In the genomic region with DNA sequence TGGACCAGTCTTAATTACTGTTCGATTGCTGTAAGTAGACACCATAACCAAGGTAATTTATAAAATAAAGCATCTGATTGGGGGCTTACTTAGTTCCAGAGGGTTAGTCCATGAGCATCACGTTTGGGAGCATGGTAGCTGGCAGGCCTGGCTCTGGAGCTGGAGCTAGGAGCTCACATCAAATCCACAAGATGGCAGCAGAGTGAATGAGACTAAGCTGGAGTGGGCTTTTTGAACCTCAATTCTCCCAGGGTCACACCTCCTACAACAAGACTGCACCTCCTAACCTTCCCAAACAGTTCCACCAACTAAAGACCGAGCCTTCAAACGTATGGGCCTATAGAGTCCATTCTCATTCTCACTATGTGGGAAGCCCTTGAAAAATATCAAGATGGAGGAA, we compare ENCODE assay signal across 9 mouse cellular contexts.
DNase-seq lines count a peak whose midpoint lies in the region; ATAC-seq and TF ChIP-seq lines count a peak whose summit lies in the region.
"Had no signal": no experiment of that assay in that cellular context is flagged by ENCODE, and none has a peak within 500 bp of the region (broad histone marks: within the 10 kb centered on the region; RNA-seq: fewer than 3 reads in every experiment).

No protein-coding gene starts in this region.

- H3K27ac ChIP-seq in hindbrain, postnatal 0 days: no peak overlapping the region
- no peak overlapping the region for H3K27ac ChIP-seq in hindbrain, embryonic 10.5 days
- no peak overlapping the region for H3K27ac ChIP-seq in midbrain, postnatal 0 days (ENCODE audit: low read depth, low read length)
- no peak overlapping the region for H3K27ac ChIP-seq in midbrain, embryonic 13.5 days
- H3K27ac ChIP-seq: embryonic facial prominence, embryonic 12.5 days had no signal

- no peaks in the 10 kb centered on the region for H3K9me3 ChIP-seq in hindbrain, postnatal 0 days (ENCODE audit: low read length)
- H3K9me3 ChIP-seq in hindbrain, embryonic 10.5 days: no peaks in the 10 kb centered on the region
- no peaks in the 10 kb centered on the region for H3K9me3 ChIP-seq in midbrain, postnatal 0 days (ENCODE audit: low read length)
- no peaks in the 10 kb centered on the region for H3K9me3 ChIP-seq in midbrain, embryonic 13.5 days
- H3K9me3 ChIP-seq: embryonic facial prominence, embryonic 12.5 days had no signal

- peak; percentile 61 for TF ChIP-seq CTCF in hindbrain, postnatal 0 days (IDR thresholded peaks at IDR 0.05; ENCODE audit: low read depth)
- peak; percentile 65 for TF ChIP-seq CTCF in midbrain, postnatal 0 days (IDR thresholded peaks at IDR 0.05)
- TF ChIP-seq CTCF in brain, embryonic 14.5 days (IDR thresholded peaks at IDR 0.05; ENCODE audit: borderline replicate concordance, extremely low read depth, insufficient read depth, insufficient read length): peak; percentile 47; the same call in 1 of the 2 replicates

- no peaks in the 10 kb centered on the region for H3K36me3 ChIP-seq in hindbrain, postnatal 0 days (ENCODE audit: insufficient read depth, low read length)
- no peaks in the 10 kb centered on the region for H3K36me3 ChIP-seq in hindbrain, embryonic 10.5 days
- H3K36me3 ChIP-seq in midbrain, postnatal 0 days (ENCODE audit: insufficient read depth, low read length): no peaks in the 10 kb centered on the region
- no peaks in the 10 kb centered on the region for H3K36me3 ChIP-seq in midbrain, embryonic 13.5 days
- H3K36me3 ChIP-seq: embryonic facial prominence, embryonic 12.5 days had no signal

- WGBS in hindbrain, postnatal 0 days: 74% methylated on average over 4 of the region's 4 CpGs
- WGBS in hindbrain, embryonic 10.5 days: 78% methylated on average over 4 of the region's 4 CpGs
- WGBS in midbrain, postnatal 0 days: 78% methylated on average over 4 of the region's 4 CpGs
- WGBS in midbrain, embryonic 13.5 days: 78% methylated on average over 4 of the region's 4 CpGs

- no peaks in the 10 kb centered on the region for H3K4me1 ChIP-seq in hindbrain, postnatal 0 days (ENCODE audit: insufficient read depth, low read length)
- H3K4me1 ChIP-seq in hindbrain, embryonic 10.5 days (replicated peaks): no peaks in the 10 kb centered on the region
- no peaks in the 10 kb centered on the region for H3K4me1 ChIP-seq in midbrain, postnatal 0 days (ENCODE audit: insufficient read depth, low read length)
- H3K4me1 ChIP-seq in midbrain, embryonic 13.5 days (replicated peaks): no peaks in the 10 kb centered on the region

- DNase-seq in hindbrain, postnatal 0 days (ENCODE audit: low spot score): peak; percentile 60
- DNase-seq in hindbrain, embryonic 10.5 days (ENCODE audit: low spot score): no peak
- DNase-seq in midbrain, postnatal 0 days (ENCODE audit: low spot score): peak; percentile 48
- DNase-seq in brain, embryonic 14.5 days (ENCODE audit: low read depth): peak; percentile 30
- DNase-seq in right cerebral cortex, postnatal 25 days: no peak
- no peak for DNase-seq in frontal cortex, postnatal 25 days (ENCODE audit: low spot score in 2 of 2)
- DNase-seq: thymus, postnatal 25 days had no signal

- no peak for TF ChIP-seq POLR2A in brain, embryonic 14.5 days (IDR thresholded peaks at IDR 0.05; ENCODE audit: borderline replicate concordance, extremely low read depth, insufficient read depth, insufficient read length, poor library complexity, severe bottlenecking)

- no peak for ATAC-seq in hindbrain, postnatal 0 days
- ATAC-seq in midbrain, postnatal 0 days (ENCODE audit: low FRiP score): no peak
- ATAC-seq in midbrain, embryonic 13.5 days: no peak

- no peak overlapping the region for H3K4me3 ChIP-seq in hindbrain, postnatal 0 days (ENCODE audit: low read length)
- H3K4me3 ChIP-seq in hindbrain, embryonic 10.5 days: no peak overlapping the region
- H3K4me3 ChIP-seq in midbrain, postnatal 0 days (ENCODE audit: low read depth, low read length): no peak overlapping the region
- H3K4me3 ChIP-seq in midbrain, embryonic 13.5 days (replicated peaks): no peak overlapping the region
- H3K4me3 ChIP-seq: embryonic facial prominence, embryonic 12.5 days had no signal

- H3K4me2 ChIP-seq in hindbrain, postnatal 0 days (ENCODE audit: low read depth, low read length): no peak overlapping the region
- no peak overlapping the region for H3K4me2 ChIP-seq in midbrain, postnatal 0 days (ENCODE audit: low read depth, low read length, poor library complexity, severe bottlenecking)
- H3K4me2 ChIP-seq in midbrain, embryonic 13.5 days (replicated peaks): no peak overlapping the region
- H3K4me2 ChIP-seq: embryonic facial prominence, embryonic 12.5 days had no signal

- no peak overlapping the region for H3K9ac ChIP-seq in hindbrain, postnatal 0 days (replicated peaks; ENCODE audit: low read length)
- no peak overlapping the region for H3K9ac ChIP-seq in midbrain, postnatal 0 days (replicated peaks; ENCODE audit: low read length, poor library complexity, severe bottlenecking)
- H3K9ac ChIP-seq in midbrain, embryonic 13.5 days (replicated peaks): no peak overlapping the region
- H3K9ac ChIP-seq: embryonic facial prominence, embryonic 12.5 days had no signal

- no peaks in the 10 kb centered on the region for H3K27me3 ChIP-seq in hindbrain, postnatal 0 days (ENCODE audit: insufficient read depth, low read length)
- H3K27me3 ChIP-seq in hindbrain, embryonic 10.5 days (ENCODE audit: insufficient read depth, poor library complexity, severe bottlenecking): no peaks in the 10 kb centered on the region
- no peaks in the 10 kb centered on the region for H3K27me3 ChIP-seq in midbrain, postnatal 0 days (ENCODE audit: insufficient read depth, low read length)
- no peaks in the 10 kb centered on the region for H3K27me3 ChIP-seq in midbrain, embryonic 13.5 days
- H3K27me3 ChIP-seq: embryonic facial prominence, embryonic 12.5 days had no signal

Comparison
In these comparisons a context has a peak if more than half of its experiments do, and no peak if none do; other contexts are left out.
1. DNase-seq: peak in hindbrain, postnatal 0 days (single experiment), midbrain, postnatal 0 days (single experiment) and brain, embryonic 14.5 days (single experiment); none in hindbrain, embryonic 10.5 days (single experiment), right cerebral cortex, postnatal 25 days (single experiment) and frontal cortex, postnatal 25 days (0 of 2).
2. Peak in every context shown above with its lines, with median percentiles within 50 percentile points of each other: CTCF ChIP-seq.